Mouse (Mus musculus) thymus, adult 2 months (tissue): ENCODE results near the gene Trp53bp1.

Source experiments
- CTCF ChIP-seq: fragments of 200-500 bp; IDR thresholded peaks from 2 replicates; pipeline ENCODE4 v1.5.1; 2012; ENCODE audit warnings: mild to moderate bottlenecking, control low read depth, low read length, moderate library complexity, borderline replicate concordance; ENCODE audit not compliant: control insufficient read depth, poor library complexity, insufficient read depth; ENCODE audit errors: extremely low read depth
- POLR2A ChIP-seq: fragments of 200-500 bp; IDR thresholded peaks from 2 replicates; pipeline ENCODE4 v1.6.1; 2012; ENCODE audit warnings: mild to moderate bottlenecking, low read length, control low read depth, moderate library complexity; ENCODE audit not compliant: control insufficient read depth, poor library complexity, insufficient read depth; ENCODE audit errors: extremely low read depth

DNA sequence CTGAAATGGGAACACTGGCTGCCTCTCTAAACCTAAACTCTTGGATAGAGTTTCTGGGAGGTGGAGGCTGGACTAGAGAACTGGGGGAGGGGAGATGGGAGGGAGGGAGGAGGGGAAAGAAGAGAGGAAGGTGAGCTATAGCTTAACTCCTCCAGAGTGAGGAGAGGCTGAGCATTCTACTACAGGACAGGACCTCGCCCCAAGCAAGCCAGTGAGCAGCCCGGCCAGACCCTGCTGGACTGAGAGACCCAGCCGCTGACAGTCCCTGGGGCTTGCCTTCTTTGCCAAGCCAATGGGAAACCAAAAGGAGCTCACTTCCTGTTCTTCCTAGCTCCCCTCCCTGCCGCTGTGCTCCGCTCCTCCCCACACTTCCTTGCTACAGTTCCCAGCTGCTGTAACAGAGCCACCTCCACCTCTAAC is 37.8 kb upstream of the Trp53bp1 start:
- TF ChIP-seq CTCF (no peak), POLR2A (no peak)
